Mouse (Mus musculus) T-helper 1 cell (primary cell): Measurements from ENCODE around the gene Eif4h.
"Not testable (repeated sequence)": the region's sequence is repeated elsewhere in the genome, so short reads cannot be mapped to it uniquely, and the experiment has no call there.

ENCODE experiments used
- in situ Hi-C: fragments of 300-600 bp; cut with MboI, MseI; formaldehyde crosslinking; loops from one replicate; pipeline ENCODE4 v1.15.1; 2025; ENCODE audit warnings: high pct_unique_total_duplicates

The Eif4h gene

DNA sequence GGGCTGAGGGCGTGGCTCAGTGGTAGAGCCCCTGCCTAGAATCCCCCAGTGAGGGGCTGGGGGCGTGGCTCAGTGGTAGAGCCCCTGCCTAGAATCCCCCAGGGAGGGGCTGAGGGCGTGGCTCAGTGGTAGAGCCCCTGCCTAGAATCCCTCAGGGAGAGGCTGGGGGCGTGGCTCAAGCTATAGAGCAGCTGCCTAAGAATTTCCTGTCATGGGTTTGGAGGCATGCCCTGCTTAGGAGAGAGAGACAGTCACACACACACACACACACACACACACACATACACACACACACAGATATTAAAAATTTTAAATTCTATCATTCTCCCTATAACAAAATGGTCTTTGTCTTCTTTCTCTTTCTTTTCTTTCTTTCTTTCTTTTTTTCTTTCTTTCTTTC, 9.7 kb upstream of the Eif4h start:
- in situ Hi-C loops, result not testable (repeated sequence)

DNA sequence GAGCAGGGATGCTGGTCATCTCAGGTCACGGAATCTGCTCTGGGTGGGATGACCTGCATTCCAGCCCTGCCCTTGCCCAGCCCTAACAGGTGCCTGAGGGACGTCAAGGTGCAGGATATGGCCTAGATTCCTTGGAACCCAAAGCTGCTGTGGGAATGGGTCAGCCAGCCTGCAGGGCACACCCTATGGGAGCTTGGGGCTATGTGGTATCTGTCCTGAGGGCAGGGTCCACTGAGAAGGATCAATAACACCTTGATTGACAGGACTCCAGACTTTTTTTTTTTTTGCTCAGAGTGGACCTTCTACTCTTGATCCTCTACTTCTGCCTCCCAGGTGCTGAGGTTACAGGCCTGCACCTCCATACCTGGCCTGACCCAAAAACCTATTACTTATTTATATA, 8.1 kb upstream of the Eif4h start:
- in situ Hi-C loops, result no loop called here

- in situ Hi-C loops, result no loop called here
Measured at GRCm38 (mm10) chr5:134646461-134646860, 7.2 kb upstream of the Eif4h start.

DNA sequence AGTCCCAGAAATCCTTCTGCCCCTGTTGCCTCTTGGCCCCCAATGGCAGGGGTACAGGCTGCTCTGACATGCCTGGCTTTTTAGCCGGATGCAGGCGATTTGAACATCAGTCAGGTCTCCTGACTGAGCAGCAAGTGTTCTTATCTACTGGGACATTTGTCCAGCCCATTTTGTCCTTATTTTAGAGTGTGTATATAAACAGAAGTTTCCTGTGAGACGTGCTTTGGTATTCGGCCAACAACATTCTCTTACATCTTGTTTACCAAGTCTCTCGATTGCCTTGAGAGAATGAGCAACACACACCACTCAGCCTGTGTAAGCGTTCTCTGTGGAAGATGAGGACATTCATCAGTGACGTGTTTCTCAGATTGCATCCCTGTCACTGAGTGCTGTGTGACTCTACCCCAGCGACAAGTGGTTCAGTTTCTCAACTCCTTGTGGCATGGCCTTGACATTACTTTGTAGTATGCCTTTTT, 5.4 kb upstream of the Eif4h start:
- in situ Hi-C loops, result no loop called here

DNA sequence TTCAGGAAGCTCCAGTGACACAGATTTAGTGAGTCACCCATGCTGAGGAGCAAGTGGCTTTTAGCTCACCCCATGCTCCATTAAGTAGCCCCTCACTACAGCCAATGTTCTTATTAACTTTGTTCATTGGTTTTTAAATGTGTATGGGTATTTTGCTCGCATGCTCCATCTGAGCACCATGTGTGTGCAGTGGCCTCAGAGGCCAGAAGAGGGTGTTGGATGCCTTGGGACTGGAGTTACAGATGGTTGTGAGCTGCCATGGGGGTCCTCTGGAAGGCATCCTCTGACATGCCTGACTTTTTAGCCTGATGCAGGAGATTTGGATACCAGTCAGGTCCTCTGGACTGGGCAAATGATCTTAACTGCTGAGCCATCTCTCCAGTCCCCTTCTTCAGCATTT, 4.8 kb upstream of the Eif4h start:
- in situ Hi-C loops, result no loop called here

DNA sequence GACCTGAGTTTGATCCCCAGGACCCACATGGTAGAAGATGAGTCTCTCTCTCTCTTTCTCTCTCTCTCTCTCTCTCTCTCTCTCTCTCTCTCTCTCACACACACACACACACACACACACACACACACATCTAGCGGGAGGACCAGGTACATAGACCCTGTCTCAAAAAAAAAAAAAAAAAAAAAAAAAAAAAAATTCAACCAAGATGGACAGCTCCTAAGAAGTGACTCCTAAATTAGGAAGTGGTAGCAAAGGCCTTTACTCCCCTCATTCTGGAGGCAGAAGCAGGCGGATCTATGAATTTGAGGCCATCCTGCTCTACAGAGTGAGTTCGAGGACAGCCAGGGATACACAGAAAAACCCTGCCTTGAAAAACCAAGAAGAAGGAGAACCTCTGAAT, 1.1 kb upstream of the Eif4h start:
- in situ Hi-C loops, result no loop called here

GRCm38 (mm10) chr5:134638461-134639268, 625 bp downstream of the Eif4h start:
- in situ Hi-C loops, result no loop called here

- in situ Hi-C loops, result no loop called here
Measured at GRCm38 (mm10) chr5:134637820-134638367, 1.4 kb downstream of the Eif4h start.

DNA sequence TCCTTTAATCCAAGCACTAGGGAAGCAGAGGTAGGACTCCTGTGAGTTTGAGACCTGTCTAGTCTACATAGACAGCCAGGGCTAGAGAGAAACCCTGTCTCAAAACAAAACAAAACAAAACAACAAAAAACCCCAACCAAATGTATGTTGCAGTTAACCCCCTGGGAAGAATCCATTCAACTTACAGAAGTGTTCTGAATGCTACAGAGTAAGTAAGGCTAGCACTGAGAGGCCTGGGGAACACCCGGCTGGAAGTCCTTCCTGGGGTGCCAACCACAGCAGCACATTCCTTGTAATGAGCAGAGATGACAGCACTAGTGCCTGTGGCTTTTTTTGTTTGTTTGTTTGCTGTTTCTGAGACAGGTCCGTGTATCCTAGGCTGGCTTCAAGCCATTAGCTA, 6.4 kb downstream of the Eif4h start:
- in situ Hi-C loops, result no loop called here

DNA sequence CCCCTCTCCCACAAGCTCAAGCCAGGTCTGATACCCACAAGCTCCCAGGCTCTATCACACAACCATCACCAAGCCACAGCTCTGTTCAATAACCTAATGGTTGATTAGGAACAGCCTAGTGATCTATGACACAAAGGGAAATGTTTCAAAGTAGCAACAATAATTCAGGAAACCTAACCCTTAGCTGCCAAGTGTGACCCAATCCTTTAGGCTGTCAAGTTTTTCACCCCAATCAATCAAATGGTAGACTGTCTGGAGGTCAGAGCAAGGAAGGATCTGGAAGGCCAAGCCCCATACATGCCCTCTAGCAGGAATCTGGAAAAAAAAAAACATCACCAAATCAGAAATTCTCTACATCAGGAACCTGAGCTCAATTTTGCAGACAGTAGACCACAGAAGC, 8.5 kb downstream of the Eif4h start:
- in situ Hi-C loops, result no loop called here

GRCm38 (mm10) chr5:134629508-134629907, 9.8 kb downstream of the Eif4h start:
- in situ Hi-C loops, result no loop called here

DNA sequence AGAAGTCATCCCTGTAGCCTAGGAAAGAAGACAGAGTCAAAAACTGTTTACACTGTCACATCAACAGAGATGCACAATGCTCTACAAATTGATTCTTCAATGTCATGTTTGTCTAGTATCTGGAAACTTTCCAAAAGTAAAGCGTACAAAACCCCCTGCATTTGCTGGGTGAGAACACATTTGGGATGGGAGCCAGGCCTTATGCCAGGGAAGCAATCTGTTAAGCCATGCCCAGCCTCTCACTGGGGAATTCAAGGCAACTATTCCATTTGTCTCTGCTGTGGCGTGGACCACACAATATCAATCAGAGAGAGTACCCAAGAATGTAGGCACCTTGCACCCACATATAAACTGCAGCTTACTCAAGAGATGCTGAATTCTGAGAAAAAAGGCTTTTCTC, 17.2 kb downstream of the Eif4h start:
- in situ Hi-C loops, result no loop called here

DNA sequence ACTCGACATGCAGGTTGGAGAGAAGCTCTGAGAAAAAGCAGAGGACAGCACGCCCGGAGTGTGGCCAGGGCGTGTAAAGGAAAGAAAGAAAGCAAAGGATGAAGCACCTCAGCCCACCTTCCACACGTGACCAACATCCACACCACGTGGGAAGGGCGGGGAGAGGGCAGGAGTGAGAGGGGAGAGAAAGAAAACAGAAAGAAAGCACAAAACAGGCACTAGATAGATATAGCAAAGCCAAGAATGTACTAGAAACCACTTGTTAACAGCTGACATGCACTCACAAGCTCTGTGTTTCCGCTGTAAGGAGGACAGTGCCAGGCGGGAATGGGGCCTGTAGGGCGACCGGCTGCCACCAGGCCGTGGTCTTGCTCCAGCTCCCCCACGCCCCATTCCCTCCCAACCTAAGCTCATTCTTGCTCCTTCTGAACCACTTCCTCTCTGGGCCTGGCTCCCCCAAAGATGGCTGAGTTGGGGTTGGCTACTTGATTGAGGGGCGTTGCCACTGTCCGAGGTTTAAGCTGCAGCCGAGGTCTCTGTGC, 18.1 kb downstream of the Eif4h start:
- in situ Hi-C loops, result no loop called here

DNA sequence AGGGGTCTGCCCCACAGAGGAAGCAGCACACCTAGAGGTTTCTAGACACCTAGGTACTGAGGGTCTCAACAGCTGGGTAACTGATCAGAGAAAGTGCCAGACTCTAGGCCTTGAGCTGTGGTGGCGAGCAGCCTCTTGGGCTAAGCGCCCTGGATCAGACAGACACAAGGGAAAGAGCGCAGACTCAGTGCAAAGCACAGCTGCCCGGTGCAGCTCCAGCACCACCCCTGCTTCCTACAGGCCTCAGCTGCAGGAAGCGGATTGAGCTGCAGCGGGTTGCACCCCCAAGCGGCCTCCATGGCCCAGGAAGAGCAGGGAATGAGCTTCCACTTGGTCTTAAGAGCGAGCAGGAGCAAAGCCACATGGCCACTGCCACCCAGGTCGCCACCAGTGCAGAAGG, 18.8 kb downstream of the Eif4h start:
- in situ Hi-C loops, result no loop called here

DNA sequence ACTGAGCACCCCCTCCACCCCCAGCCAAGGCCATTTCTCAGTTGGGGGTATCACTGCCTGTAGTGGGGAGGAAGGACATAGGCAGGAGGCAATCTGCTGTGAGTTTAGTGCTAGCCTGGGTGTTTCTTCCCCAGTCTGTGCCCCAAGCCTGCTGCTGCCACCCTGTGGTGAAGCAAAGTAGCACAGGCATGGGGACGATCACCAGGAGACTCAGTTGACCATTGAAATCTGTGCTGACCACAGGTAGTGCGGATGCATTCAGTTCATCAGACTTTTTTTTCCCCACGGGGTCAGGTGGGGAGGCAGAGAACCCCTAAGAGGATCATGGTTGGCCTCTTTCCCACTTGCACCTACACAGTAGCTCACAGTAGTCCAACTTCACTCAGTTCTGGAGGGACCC, 22.2 kb downstream of the Eif4h start:
- in situ Hi-C loops, result loop anchor here (5.0 kb wide), 1 partner anchor 120 kb away; no protein-coding TSS in a partner anchor

GRCm38 (mm10) chr5:134615780-134616179, 23.5 kb downstream of the Eif4h start:
- in situ Hi-C loops, result loop anchor here (5.0 kb wide), 1 partner anchor 118 kb away; no protein-coding TSS in a partner anchor

DNA sequence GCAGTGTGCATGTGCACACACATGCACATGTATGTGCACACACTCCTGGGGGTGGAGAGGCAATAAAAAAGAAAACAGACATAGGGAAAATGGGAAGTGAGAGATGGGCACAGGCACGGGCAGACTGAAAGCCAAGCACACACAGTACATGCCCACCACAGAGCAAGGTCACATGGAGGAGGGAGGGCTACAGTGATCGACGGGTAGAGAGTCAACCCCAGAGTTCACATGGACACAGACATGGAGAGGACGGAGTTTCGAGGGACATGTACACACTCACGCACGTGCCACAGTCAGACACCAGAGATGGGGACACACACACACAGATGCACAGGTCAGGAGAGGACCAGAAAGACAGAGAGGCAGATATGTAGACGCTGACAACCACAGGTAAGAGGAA, 23.9 kb downstream of the Eif4h start:
- in situ Hi-C loops, result loop anchor here (5.0 kb wide), 1 partner anchor 118 kb away; no protein-coding TSS in a partner anchor

GRCm38 (mm10) chr5:134614802-134615201, 24.5 kb downstream of the Eif4h start, which contains the start of gene Lat2:
Lat2 (minus strand) TSS chr5:134615025.
- in situ Hi-C loops, result loop anchor here (5.0 kb wide), 1 partner anchor 118 kb away; no protein-coding TSS in a partner anchor

GRCm38 (mm10) chr5:134614296-134614695, 25.0 kb downstream of the Eif4h start:
- in situ Hi-C loops, result no loop called here

DNA sequence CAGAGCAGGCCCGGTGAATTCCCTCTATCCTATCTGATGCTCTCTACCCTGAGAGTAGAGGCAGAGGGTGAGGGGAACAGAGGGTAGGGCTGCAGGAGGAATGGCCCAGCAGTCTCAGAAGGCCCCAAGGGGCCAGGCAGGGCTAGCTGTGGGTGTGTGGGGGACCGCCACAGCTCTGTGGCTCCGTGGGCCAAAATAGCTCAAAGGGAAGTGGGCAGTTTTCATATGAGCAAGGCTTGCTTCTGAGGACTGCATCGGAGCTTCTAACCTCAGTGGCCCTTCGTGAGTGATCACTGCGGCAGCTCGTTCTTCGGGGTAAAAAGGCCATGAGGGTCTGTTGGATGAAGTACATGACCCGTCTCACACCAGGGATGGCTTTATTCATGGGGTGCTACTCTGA, 25.6 kb downstream of the Eif4h start:
- in situ Hi-C loops, result no loop called here

DNA sequence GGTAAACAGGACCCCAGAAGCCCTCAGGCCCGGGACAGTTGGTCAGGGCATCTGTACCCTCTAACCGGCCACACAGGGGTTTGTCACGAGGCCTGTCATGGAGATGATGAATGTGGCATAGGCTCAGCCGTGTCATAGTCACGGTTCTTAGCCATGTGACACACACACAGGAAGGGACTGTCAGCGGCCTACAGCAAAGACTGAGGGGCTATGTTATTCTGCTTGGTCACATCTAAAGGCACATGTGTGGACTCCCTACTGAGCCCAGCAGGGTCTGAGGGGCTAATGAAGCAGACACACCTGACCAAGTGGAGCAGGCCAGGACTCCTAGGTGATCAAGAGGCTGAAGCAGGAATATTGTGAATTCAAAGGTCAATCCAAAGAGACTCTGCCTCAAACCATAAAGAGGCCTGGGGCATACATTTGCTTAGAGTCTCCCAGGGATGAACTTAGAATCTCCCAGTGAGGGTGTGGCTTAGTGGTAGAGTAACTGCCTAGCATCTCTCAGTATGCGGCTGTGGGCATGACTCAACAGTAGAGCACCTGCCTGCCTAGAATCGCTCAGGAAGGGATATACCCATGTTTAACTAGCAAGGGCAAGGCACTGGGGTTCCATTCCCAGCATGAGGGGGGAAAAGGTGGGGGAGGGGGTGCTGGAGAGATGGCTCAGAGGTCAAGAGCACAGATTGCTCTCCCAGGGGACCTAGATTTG, 27.3 kb downstream of the Eif4h start:
- in situ Hi-C loops, result no loop called here
